Mouse (Mus musculus) forebrain, embryonic 13.5 days (tissue): ENCODE results near the gene Aurkb. TPM values are rescaled to one million over a fixed set of nuclear protein-coding genes. Genes with fewer than 3 reads are reported as not detected.

Source experiments
- ATAC-seq: fragments of 200-750 bp; cut with Nextera tagmentation; 2 replicates; pipeline ENCODE4 v1.8.0; 2017
- H3K27ac ChIP-seq: fragments of 300-500 bp; sonication (generic); 2 replicates; pipeline ENCODE4 v1.5.1; 2015; ENCODE audit warnings: inconsistent platforms, mild to moderate bottlenecking, moderate library complexity
- H3K27me3 ChIP-seq: fragments of 300-500 bp; sonication (generic); 2 replicates; pipeline ENCODE4 v1.6.1; 2015; ENCODE audit warnings: mild to moderate bottlenecking, inconsistent platforms
- H3K36me3 ChIP-seq: fragments of 300-500 bp; sonication (generic); 2 replicates; pipeline ENCODE4 v1.6.1; 2015; ENCODE audit warnings: mild to moderate bottlenecking, inconsistent platforms; ENCODE audit not compliant: poor library complexity, severe bottlenecking
- H3K4me1 ChIP-seq: fragments of 300-500 bp; sonication (generic); 2 replicates; pipeline ENCODE4 v1.6.1; 2015; ENCODE audit warnings: inconsistent platforms
- H3K4me2 ChIP-seq: fragments of 300-500 bp; sonication (generic); 2 replicates; pipeline ENCODE4 v1.6.1; 2015; ENCODE audit warnings: inconsistent platforms, mild to moderate bottlenecking, moderate library complexity
- H3K4me3 ChIP-seq: fragments of 300-500 bp; sonication (generic); 2 replicates; pipeline ENCODE4 v1.5.1; 2015; ENCODE audit warnings: mild to moderate bottlenecking, inconsistent platforms
- H3K9ac ChIP-seq: fragments of 300-500 bp; sonication (generic); 2 replicates; pipeline ENCODE4 v1.6.1; 2015; ENCODE audit warnings: mild to moderate bottlenecking, inconsistent platforms
- H3K9me3 ChIP-seq: fragments of 300-500 bp; sonication (generic); replicated peaks from 2 replicates; pipeline ENCODE4 v1.6.1; 2016; ENCODE audit warnings: inconsistent platforms
- WGBS: fragments of 180-500 bp; shearing (Covaris S2); methylation state at CpG from one replicate; pipeline ENCODE4 v1.1.7; 2015; 5-methylcytosine and 5-hydroxymethylcytosine counted together
- polyA plus RNA-seq: library from polyadenylated mRNA; unstranded; fragments of >200 nt; fragmentation: Nextera tagmentation; extraction: Ambion mirVana; gene quantifications from 2 replicates; pipeline ENCODE4 v1.2.1, GENCODE M21; 2015

Gene Aurkb
- polyA plus RNA-seq, 1 experiment from 2014 or later = 143 TPM

DNA sequence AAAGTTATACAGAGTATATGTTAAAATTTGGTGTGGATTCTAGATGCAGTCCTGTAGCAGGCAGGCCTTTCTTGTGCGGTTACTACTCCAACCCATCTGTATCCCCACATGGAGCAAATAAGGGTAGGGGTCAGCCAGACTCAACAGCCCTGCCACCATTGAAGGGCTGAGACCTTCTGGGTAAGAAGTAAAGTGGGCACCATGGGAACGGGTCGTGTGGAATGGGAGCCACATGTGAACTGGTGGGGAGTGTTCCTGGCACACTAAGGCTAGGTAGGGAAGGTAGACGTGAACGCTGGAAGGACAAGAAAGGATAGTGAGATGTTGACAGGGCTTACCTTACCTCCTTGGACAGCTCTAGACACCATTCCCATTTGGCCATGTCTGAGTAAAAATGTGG, 7.3 kb upstream of the Aurkb start:
- Histone ChIP-seq H3K9ac (no peak overlapping the region), H3K9me3 (no peaks in the 10 kb centered on the region), H3K4me2 (no peak overlapping the region), H3K4me3 (no peak overlapping the region), H3K4me1 (peaks cover 33% of the 10 kb centered on the region), H3K27ac (no peak overlapping the region), H3K36me3 (peaks cover 28% of the 10 kb centered on the region), H3K27me3 (no peaks in the 10 kb centered on the region)
- ATAC-seq = no peak
- 81% methylated on average over 5 of the region's 5 CpGs for WGBS

DNA sequence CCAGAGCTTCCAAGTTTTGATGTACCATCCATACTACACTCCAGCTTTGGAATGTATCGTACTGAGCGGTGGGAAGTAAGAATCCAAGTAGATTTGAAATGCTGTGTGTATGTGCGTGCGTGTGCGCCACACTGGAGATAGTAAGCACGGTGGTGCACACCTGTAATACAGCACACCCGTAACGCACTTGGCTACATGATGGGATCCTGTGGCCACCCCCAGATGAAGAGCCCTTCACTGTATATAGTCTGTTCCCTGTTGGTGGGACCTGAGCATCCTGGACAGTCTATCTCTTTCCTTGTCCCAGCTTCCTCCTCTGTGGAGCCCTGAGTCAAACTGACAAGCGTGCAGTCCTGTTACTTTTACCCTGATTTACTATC, 938 bp downstream of the Aurkb start:
- 13% methylated on average over 9 of the region's 9 CpGs for WGBS
- Histone ChIP-seq H3K27ac (peak overlapping the region; percentile 85; the same call in 1 of the 2 replicates), H3K9me3 (no peaks in the 10 kb centered on the region), H3K27me3 (no peaks in the 10 kb centered on the region), H3K4me1 (peaks cover 44% of the 10 kb centered on the region), H3K4me3 (peak overlapping the region; percentile 77), H3K36me3 (peaks cover 32% of the 10 kb centered on the region), H3K9ac (peak overlapping the region; percentile 80), H3K4me2 (peak overlapping the region; percentile 93)
- ATAC-seq = no peak

DNA sequence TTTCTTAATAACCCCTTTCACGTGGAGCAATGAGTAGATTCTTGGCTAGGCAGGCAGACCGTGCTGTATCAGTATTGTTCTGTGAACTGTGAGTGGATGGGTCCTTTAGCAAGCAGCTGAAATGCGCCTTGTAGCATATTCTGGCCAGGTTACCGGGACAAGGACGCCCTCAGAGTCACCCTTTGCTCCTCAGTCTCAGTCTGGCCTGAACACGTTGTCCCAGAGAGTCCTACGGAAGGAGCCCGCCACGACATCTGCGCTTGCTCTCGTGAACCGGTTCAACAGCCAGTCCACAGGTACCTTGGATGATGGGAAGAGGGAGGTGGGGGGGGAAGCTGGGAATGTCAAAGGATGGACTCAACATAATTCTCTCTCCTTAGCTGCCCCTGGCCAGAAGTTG, 2.1 kb downstream of the Aurkb start:
- WGBS = 83% methylated on average over 12 of the region's 12 CpGs
- H3K9me3 ChIP-seq = no peaks in the 10 kb centered on the region
- no peak overlapping the region for H3K27ac ChIP-seq
- peak overlapping the region; percentile 93 for H3K4me2 ChIP-seq
- no peak for ATAC-seq
- peak overlapping the region; percentile 77 for H3K4me3 ChIP-seq
- H3K36me3 ChIP-seq = peaks cover 37% of the 10 kb centered on the region
- H3K4me1 ChIP-seq = peaks cover 44% of the 10 kb centered on the region
- peak overlapping the region; percentile 26 for H3K9ac ChIP-seq
- H3K27me3 ChIP-seq = no peaks in the 10 kb centered on the region

DNA sequence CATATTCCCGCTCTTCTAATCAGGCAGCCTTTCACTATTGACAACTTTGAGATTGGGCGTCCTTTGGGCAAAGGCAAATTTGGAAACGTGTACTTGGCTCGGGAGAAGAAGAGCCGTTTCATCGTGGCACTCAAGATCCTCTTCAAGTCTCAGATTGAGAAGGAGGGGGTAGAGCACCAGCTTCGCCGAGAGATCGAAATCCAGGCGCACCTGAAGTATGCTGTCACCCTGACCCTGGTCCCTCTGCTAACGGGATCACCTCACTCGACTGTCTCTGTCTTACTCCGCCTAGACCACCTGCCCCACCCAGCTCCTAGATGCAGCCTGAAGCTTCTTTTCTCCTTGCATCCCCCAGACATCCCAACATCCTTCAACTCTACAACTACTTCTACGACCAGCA, 2.7 kb downstream of the Aurkb start:
- H3K4me1 ChIP-seq = peaks cover 44% of the 10 kb centered on the region
- no peak for ATAC-seq
- H3K36me3 ChIP-seq = peaks cover 43% of the 10 kb centered on the region
- H3K27ac ChIP-seq = no peak overlapping the region
- H3K9ac ChIP-seq = peak overlapping the region; percentile 26; the same call in 1 of the 2 replicates
- H3K4me3 ChIP-seq = no peak overlapping the region
- no peaks in the 10 kb centered on the region for H3K9me3 ChIP-seq
- peak overlapping the region; percentile 93 for H3K4me2 ChIP-seq
- H3K27me3 ChIP-seq = no peaks in the 10 kb centered on the region
- 94% methylated on average over 14 of the region's 14 CpGs for WGBS

DNA sequence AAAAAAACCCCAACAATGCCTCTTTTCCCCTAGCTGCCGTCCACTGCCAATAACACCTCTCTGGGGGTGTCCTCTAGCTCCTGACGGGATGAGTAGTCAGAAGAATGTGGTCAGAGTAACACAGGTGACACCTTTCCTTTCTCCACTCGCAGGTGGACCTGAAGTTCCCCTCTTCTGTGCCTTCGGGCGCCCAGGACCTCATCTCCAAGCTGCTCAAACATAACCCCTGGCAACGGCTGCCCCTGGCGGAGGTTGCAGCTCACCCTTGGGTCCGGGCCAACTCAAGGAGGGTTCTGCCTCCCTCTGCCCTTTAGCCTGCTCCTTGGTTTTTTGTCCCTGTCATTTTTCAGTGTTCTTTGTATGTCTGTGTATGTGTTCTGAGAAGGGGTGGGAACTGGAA, 5.3 kb downstream of the Aurkb start:
- no peak overlapping the region; the same call in 1 of the 2 replicates for H3K4me2 ChIP-seq
- no peak overlapping the region for H3K9ac ChIP-seq
- no peak overlapping the region for H3K4me3 ChIP-seq
- no peak overlapping the region for H3K27ac ChIP-seq
- peaks cover 42% of the 10 kb centered on the region for H3K4me1 ChIP-seq
- H3K27me3 ChIP-seq = no peaks in the 10 kb centered on the region
- ATAC-seq = no peak
- WGBS = 84% methylated on average over 8 of the region's 8 CpGs
- H3K9me3 ChIP-seq = no peaks in the 10 kb centered on the region
- peaks cover 55% of the 10 kb centered on the region for H3K36me3 ChIP-seq

DNA sequence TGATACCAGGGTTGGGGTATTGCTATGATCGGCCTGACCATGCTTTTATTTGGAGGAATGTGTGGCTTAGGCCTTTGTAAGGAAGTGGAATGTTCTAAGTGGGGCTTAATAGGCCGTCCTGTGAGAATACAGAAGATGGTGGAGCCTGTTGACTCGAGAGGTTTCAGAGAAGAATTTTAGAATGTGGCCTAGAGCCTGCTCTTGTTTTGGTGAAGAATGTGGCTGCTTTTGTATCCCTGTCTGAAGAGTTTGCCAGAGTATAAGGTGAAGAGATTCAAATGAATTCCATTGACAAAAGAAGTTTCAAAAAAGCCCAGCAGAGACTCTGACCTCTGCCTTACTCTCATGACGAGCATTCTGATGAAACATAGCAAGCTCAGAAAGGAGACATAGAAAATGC, 6.3 kb downstream of the Aurkb start:
- ATAC-seq = no peak
- Histone ChIP-seq H3K4me1 (peaks cover 32% of the 10 kb centered on the region), H3K27me3 (no peaks in the 10 kb centered on the region), H3K27ac (no peak overlapping the region), H3K4me3 (no peak overlapping the region), H3K9me3 (no peaks in the 10 kb centered on the region), H3K4me2 (no peak overlapping the region), H3K36me3 (peaks cover 55% of the 10 kb centered on the region), H3K9ac (no peak overlapping the region)
- 53% methylated on average over 4 of the region's 4 CpGs for WGBS

DNA sequence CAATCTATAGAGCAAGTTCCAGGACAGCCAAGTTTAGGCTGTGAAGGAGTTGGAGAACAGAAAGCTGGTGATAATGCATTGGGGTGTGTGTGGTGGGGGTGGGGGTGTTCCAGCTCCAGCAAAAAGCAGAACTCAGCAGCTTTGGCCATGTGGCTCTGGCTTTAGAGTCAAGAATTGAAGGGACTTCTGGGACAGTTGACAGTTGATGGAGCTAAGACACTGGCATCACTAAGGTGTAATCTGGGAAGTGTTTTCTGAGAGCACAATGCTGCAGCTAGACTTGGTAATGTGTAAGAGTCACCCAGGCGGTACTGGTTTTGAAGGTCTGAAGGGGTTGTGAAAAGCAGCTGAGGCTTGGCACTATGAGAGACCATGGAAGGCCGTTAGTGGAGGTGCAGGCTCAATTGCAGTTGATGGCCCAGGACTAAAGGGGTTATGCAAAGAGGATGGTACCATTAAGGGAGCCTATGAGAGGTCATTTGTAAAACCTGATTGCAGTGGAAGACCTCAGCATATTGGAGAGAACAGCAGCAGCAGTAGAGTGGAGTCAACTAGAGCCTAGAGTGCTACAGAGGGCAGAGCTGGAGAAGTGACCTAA, 7.5 kb downstream of the Aurkb start:
- 94% methylated on average over 2 of the region's 2 CpGs for WGBS
- Histone ChIP-seq H3K27me3 (no peaks in the 10 kb centered on the region), H3K4me1 (peaks cover 21% of the 10 kb centered on the region), H3K9me3 (no peaks in the 10 kb centered on the region), H3K4me2 (no peak overlapping the region), H3K4me3 (no peak overlapping the region), H3K27ac (no peak overlapping the region), H3K36me3 (peaks cover 52% of the 10 kb centered on the region), H3K9ac (no peak overlapping the region)
- no peak for ATAC-seq

DNA sequence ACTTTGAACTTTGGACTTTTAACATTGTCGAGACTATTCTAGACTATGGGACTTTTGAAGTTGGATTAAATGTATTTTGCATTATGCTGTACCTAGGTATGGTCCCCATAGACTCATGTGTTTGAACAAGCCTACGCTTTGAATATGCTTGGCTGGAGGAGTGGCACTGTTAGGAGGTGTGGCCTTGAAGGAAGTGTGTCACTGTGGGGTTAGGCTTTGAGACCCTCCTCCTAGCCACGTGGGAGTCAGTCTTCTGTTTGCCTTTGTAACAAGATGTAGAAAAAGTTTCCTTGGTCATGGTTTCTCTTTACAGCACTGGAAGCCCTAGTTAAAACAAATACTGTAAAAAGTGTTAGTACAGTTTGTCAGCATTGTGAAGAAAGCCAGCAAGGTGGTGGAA, 8.4 kb downstream of the Aurkb start:
- no peaks in the 10 kb centered on the region for H3K27me3 ChIP-seq
- no peak overlapping the region for H3K9ac ChIP-seq
- no peaks in the 10 kb centered on the region for H3K9me3 ChIP-seq
- peaks cover 21% of the 10 kb centered on the region for H3K4me1 ChIP-seq
- H3K27ac ChIP-seq = no peak overlapping the region
- no peak overlapping the region for H3K4me3 ChIP-seq
- 86% methylated on average over 3 of the region's 3 CpGs for WGBS
- no peak overlapping the region for H3K4me2 ChIP-seq
- peaks cover 43% of the 10 kb centered on the region for H3K36me3 ChIP-seq
- no peak for ATAC-seq

DNA sequence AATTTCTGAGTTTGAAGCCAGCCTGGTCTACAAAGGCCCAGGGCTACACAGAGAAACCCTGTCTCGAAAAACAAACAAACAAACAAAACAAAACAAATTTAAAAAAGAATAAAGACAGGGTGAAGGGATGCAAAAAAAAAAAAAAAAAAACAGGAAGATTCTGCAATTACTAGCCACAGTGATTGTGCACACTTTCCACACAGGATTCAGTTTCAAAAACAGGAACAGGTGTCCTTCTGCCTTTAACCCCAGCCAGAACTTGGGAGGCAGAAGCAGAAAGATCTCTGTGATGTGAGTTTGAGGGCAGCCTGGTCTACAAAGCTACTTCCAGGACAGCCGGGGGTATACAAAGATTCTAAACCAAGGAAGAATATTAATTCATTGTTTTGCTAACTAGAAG, 12.8 kb downstream of the Aurkb start:
- no peaks in the 10 kb centered on the region for H3K27me3 ChIP-seq
- 64% methylated on average over 2 of the region's 2 CpGs for WGBS

DNA sequence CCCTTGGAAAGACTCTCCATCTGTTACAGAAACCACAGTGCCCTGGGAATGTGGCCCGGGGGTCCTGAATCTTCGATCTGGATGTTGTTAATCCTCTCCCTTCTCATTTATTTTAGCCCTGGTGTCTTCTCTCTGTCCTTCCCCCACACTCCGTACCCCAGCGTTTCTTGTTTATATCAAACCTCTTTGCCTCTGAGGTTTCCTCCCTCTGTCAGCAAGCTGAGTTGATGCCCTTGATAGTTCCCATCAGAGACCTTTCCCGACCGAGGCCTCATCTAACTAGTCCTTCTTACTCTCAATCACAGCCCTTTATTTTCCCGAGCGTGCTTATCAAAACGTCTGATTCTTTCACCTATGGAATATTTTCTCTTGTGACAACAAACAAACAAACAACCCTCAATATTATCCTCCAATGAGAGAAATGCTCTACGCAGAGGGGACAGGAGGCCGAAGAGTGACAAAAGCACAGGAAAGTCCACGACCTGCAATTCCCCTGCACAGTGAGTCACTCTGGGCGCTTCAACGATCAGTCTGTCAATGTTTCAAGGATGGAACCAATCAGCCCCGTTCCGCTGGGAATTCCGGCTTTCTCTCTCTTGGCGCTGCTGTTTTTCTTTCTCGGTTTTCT, 13.4 kb downstream of the Aurkb start:
- peak overlapping the region; percentile 93 for H3K4me2 ChIP-seq
- H3K4me1 ChIP-seq = peaks cover 36% of the 10 kb centered on the region
- H3K4me3 ChIP-seq = peak overlapping the region; percentile 87
- H3K9ac ChIP-seq = peak overlapping the region; percentile 74
- no peaks in the 10 kb centered on the region for H3K9me3 ChIP-seq
- 1% methylated on average over 19 of the region's 19 CpGs for WGBS
- ATAC-seq = peak; percentile 12
- peaks cover 7% of the 10 kb centered on the region; the same call in 1 of the 2 replicates for H3K36me3 ChIP-seq
- H3K27me3 ChIP-seq = no peaks in the 10 kb centered on the region
- H3K27ac ChIP-seq = peak overlapping the region; percentile 90

More for the DNA sequence above, 12.8 kb downstream of the Aurkb start:
- Histone ChIP-seq H3K4me1 (peaks cover 35% of the 10 kb centered on the region), H3K36me3 (peaks cover 11% of the 10 kb centered on the region), H3K4me3 (peak overlapping the region; percentile 87), H3K9me3 (no peaks in the 10 kb centered on the region), H3K4me2 (peak overlapping the region; percentile 93), H3K9ac (peak overlapping the region; percentile 74), H3K27ac (peak overlapping the region; percentile 90)
- no peak for ATAC-seq

DNA sequence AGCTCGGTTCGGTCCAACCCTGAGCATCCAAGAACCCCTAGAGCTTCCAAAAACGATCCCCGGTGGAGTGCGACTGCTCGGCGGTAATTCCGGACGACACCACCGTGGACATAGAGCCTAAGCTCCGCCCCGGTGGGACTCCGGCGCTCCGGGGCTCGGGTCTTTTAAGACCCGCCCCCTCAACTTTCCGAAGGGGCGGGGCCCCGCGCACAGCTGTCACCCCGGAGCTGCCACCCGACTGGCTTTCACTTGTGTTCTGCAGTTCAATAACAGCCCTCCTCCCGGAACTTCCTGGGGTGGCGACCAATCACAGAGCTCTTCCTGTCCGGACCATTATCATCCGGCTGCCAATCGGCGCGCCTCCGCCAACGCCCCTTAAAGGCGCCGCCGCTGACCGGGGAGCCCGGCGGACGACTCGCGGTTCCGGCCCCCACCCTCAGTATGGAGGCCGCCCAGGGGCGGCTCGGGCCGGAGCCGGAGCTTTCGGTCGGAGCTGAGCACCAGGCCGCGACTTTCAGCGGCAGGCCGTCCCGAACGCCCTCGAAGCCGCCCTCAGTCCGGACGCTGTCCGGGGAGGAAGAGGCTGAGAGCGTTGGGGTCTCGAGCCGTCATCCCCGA, 14.0 kb downstream of the Aurkb start, which contains the start of gene Borcs6:
TSS of gene Borcs6 (plus strand) at position 361 of the 618 bp plus-strand sequence.
- Histone ChIP-seq H3K9me3 (no peaks in the 10 kb centered on the region), H3K4me3 (peak within 1 kb of the TSS; percentile 87), H3K27me3 (no peaks in the 10 kb centered on the region), H3K36me3 (0 out of 2 replicates have a peak, but pooled peaks cover under 1% of the 10 kb centered on the region), H3K27ac (peak within 1 kb of the TSS; percentile 90), H3K4me2 (peak within 1 kb of the TSS; percentile 93), H3K9ac (peak within 1 kb of the TSS; percentile 86), H3K4me1 (peaks cover 42% of the 10 kb centered on the region)
- ATAC-seq = peak; percentile 94
- under 1% methylated on average over 60 of the region's 64 CpGs for WGBS

DNA sequence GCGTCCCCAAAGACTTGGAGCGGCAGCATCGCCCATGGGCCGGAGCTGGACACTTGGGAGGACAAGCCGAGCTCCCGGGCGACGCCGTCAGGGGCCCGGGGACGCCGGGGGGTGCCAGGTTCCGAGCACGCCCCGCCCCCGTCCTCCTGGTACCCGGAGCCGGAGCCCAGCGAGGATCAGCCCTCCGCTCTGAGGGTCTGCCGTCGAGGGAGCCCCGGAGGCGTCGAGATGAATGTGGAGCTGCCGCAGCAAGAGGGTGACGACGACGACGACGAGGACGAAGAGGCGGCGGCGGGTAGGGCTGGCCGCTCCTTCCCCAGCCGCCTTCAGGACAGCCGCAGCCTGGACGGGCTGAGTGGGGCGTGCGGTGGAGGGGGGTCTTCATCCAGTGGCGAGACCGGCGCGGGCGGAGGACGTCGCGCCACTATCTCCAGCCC, 14.5 kb downstream of the Aurkb start:
- Histone ChIP-seq H3K4me2 (peak overlapping the region; percentile 93), H3K4me1 (peaks cover 44% of the 10 kb centered on the region), H3K27ac (peak overlapping the region; percentile 90), H3K9ac (peak overlapping the region; percentile 86), H3K9me3 (no peaks in the 10 kb centered on the region), H3K4me3 (peak overlapping the region; percentile 87), H3K36me3 (no peaks in the 10 kb centered on the region), H3K27me3 (no peaks in the 10 kb centered on the region)
- 0% methylated on average over 47 of the region's 49 CpGs for WGBS
- peak; percentile 29 for ATAC-seq
